Mouse (Mus musculus) fat pad, adult 2 months (tissue): ENCODE measurements around the gene Noxa1.

ENCODE experiments used
- DNase-seq: peaks from one replicate; pipeline ENCODE4 v3.0.0-alpha.2; 2011; ENCODE audit warnings: low read depth, low spot score; ENCODE audit errors: extremely low read depth

Noxa1 gene

DNA sequence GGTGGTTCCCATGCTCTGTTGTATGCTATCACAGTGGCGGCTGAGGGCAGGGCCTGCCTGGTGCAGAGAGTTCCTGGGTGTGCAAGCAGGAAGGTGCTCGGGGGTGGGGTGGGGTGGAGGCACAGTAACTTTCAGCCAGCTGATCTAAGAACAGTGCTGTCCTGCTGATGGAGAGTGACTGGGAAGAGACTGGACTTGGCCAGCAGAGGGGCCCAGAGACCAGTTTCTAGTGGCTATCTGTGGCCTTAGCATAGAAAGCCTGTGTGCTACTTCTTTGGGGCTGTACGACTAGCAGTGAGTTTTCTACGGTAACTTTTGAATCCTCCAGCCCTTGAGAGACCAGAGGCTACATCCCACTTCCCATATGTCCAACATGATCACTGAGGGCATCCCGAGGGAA is 4.0 kb upstream of the Noxa1 start:
- DNase-seq: no peak

DNA sequence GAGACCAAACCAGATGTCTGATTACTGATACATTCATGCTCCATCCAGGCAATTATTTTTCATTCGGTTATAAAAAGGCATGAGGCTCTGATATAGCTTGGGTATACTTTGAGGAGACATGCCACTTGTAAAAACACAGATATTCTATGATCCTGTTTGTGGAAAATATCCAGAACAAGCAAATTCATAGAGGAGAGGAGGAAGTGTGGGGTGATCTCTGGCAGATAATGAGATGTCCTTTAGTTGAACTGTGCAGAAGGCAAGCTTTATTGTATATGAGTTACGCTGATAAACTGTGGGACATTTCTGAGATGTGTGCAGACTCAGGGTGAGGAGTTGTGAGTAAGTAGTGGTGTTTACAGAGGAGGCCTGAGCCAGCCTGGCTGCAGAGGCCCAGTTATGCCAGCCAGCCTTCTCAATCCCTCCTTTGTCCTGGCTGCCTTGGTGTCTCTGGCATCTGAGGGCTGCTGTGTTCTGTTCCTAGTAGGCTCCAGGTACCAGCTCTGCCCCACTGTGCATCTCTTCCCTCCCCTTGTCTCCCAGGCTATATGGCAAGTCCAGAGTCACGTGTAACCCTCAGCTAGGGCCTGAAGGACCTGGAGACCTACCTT is 3.2 kb upstream of the Noxa1 start:
- no peak for DNase-seq

GRCm38 (mm10) chr2:25094785-25095108 is 202 bp downstream of the Noxa1 start:
- DNase-seq: no peak

DNA sequence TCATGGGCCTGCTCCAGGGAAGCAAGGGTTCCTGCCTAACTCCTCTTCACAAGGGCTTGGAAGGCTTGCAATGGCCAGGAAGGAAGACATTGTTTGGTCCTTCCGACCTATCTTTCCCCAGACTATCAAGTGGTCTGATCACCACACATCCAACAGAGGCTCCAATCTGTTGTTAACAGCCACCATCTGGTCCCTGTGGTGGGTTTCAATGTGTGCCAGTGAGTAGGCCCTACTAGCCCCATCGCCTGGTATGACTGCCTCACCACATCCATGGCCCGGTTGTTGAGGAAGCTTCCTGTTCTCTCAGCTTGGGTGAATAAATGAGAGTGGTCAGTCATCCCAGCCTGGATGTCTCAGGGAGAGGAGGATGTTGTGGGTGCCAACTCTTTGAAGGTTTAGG is 6.3 kb downstream of the Noxa1 start:
- DNase-seq: no peak

GRCm38 (mm10) chr2:25087842-25088241 is 7.1 kb downstream of the Noxa1 start:
- DNase-seq: no peak

DNA sequence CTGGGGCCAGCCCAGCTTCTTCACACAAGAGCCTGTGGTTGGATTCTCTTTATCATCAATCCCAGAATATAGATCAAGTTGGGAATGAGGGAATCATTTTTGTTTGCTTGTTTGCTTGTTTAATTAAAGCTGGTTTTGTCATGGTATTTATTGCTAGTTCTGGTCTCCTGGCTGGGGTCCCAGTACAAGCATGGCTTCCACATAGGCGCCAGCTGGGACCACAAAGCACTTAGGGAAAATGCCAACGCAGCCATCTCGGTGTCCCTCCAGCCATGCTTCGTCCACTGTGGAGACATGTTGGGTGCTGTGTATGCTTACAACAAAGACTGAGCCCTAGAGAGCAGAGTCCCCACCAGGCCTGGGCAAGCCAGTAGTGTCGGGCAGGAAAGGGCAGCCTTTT is 9.4 kb downstream of the Noxa1 start:
- no peak for DNase-seq

- DNase-seq: no peak
Measured at GRCm38 (mm10) chr2:25083697-25084096, 11.3 kb downstream of the Noxa1 start.

DNA sequence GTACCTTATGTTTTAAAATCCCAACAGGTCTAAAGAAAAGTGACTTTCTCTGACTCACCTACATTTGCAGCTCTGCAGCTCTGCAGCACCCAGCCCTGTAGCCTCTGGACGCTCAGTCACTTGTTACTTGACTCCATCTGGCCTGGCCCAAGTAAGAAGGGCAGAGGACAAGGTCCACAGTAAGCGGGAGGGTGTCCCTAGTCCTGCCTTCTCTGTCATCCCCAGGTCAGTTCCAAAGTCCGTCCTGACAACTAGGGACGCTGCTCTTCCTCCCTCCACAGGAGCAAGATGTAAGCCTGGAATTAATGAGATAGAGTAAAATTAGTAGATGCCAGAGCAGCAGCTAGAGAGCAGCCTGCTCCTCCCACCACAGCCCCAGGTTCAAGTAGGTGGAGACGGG is 14.9 kb downstream of the Noxa1 start, which contains the start of gene Entpd8:
Gene Entpd8, plus strand, starts transcription at position 229 of the 400 bp plus-strand sequence.
- DNase-seq: no peak

DNA sequence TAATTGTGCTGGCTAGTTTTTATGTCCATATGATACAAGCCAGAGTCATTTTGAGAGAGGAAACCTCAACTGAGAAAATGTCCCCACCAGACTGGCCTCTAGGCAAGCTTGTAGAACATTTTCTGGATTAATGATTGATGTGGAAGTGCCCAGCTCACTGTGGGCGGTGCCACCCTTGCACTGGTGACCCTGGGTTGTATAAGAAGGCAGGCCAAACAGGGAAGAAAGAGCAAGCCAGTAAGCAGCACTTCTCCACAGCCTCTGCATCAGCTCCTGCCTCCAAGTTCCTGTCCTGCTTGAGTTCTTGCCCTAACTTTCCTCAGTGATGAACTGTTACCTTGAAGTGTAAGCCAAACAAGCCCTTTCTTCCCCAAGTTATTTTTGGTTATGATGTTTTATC is 16.0 kb downstream of the Noxa1 start:
- DNase-seq: no peak

GRCm38 (mm10) chr2:25075506-25075905 is 19.4 kb downstream of the Noxa1 start:
- no peak for DNase-seq

DNA sequence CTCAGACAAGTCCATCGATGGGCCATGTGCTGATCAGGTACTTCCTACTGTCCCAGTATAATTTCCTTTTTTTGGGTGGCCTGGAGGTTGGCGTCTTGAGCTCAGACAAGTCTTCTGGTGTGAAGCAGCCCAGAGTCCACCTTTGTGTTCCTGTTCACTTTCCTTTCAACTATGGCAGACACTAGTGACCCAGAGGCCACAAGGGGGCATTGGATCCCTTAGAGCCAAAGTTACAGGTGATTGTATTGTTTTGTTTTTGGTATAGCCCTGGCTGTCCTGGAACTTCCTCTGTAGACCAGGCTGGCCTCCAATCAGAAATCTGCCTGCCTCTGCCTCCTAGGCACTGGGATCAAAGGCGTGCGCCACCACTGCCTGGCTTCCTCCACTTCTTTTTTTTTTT is 22.6 kb downstream of the Noxa1 start:
- no peak for DNase-seq

- DNase-seq: no peak
Measured at GRCm38 (mm10) chr2:25069537-25069936, 25.4 kb downstream of the Noxa1 start.

DNA sequence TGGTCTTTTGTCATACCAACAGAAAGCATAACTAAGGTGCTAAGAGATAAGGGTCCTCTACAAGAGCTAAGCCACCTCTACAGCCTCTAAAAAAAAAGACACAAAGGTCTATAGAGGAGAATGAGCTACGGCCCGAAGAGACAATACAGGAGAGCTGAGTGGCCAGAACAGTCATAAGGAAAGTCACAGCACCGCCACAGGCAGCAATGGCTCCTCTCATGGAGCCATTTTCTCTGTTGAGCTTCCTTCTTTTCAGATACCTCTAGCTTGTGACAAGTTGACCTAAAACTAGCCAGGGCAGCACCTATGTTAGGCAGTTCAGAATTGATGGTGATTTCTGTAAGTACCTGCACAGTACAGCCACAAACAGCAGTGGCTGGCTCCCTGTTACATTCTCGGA is 28.4 kb downstream of the Noxa1 start:
- no peak for DNase-seq

DNA sequence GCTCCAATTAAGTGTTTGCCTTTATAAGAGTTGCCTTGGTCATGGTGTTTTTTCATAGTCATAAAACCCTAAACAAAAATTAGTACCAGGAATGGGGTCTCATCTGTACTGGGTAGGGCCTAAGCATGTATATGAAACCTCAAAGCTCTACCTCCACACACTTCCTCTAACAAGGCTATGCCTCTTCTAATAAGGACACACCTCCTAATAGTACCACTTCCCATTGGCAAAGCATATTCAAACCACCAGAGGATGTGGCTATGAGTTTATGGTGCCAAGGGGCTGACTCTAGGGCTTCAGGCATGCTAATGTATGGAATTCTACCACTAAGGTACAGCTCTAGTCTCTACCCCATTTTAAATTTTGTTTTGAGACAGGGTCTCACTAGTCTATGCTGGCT is 29.4 kb downstream of the Noxa1 start:
- DNase-seq: no peak

- no peak for DNase-seq
Measured at GRCm38 (mm10) chr2:25064285-25064684, 30.7 kb downstream of the Noxa1 start.

DNA sequence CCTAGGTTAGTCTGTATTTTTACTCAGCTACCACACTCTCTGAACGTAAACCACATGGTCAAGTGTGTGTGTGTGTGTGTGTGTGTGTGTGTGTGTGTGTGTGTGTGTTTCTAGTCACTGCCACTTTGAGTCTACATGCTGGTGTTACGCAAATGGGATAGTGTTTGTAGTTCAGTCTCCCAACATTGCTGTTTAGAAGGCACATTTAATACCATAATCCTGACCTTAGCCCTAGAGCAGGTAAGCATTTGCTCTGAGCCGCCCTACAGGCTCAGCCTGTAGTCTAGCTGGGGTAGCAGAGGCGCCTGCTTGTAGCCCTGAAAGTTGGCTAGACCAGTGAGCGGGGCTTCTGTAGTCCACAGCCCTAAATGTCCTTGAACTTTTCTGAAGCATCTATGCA is 31.4 kb downstream of the Noxa1 start:
- no peak for DNase-seq

DNA sequence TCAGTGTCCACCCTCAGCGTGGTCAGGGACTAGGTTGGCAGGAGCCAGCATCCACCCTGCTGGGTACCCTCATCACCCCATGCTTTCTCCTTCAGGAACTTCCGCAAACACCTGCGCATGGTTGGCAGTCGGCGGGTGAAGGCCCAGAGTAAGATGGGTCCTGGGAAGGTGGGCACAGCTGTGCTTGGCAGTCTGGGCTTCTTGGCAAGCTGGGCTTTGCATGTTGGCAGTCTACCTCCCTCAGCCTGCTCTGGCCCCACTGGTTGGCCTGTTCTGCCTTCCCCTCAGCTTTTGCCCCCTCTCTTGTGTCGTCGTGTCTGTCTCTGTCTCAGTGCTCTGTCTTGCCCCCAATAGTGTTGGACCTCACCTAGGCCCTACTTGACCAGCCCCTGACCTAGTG is 36.0 kb downstream of the Noxa1 start:
- no peak for DNase-seq

- DNase-seq: no peak
Measured at GRCm38 (mm10) chr2:25055409-25056155, 39.4 kb downstream of the Noxa1 start.

DNA sequence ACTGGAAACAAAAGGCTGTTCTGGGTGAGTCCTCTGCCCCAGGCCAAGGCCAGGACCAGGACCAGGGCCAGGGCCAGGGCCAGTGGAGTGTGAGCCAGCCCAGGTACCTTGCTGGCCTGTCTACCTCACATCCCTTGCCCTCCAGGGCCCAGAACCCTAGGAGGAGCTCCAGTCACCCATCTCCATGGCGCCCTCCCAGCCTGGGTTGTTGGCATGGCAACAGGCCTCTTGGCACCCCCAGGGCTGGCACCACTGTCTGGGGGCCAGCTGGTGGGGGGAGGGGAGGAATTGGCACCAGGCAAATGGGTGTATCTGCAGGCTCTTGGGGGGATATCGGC is 39.9 kb downstream of the Noxa1 start:
- no peak for DNase-seq

GRCm38 (mm10) chr2:25054221-25055067 is 40.5 kb downstream of the Noxa1 start, which contains the start of gene Nsmf:
Nsmf (plus strand) TSS chr2:25054355.
- no peak for DNase-seq

DNA sequence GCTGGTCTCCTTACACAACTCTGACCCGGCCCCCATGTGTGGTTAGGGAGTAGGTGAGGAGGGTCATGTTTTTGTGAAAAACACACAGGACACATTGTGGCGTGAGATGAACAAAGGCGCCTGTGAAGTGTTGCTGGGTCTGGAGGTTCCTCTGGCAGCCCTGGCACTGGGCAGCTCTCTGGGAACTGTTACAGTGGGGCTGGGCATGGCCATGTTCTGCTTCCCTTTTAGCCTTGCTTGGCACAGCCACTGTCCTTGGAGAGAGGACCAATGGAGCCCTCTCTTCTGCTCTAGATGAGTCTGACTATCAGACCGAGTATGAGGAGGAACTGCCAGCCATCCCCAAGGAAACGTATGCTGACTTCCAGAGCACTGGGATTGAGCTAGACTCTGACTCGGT is 41.8 kb downstream of the Noxa1 start:
- DNase-seq: no peak

- no peak for DNase-seq
Measured at GRCm38 (mm10) chr2:25051450-25051849, 43.5 kb downstream of the Noxa1 start.
